Mouse (Mus musculus): ENCODE data around the gene Kcne3.

Kcne3 gene

GRCm38 (mm10) chr7:100182388-100182787 lies 6.1 kb downstream of the Kcne3 start:
- no peak for DNase-seq

- DNase-seq, result no peak
These were observed 11.3 kb downstream of the Kcne3 start for GRCm38 (mm10) chr7:100187601-100188000.

GRCm38 (mm10) chr7:100190167-100190566 lies 13.9 kb downstream of the Kcne3 start:
- no peak for DNase-seq

GRCm38 (mm10) chr7:100190778-100191177 lies 14.5 kb downstream of the Kcne3 start:
- no peak for DNase-seq

- DNase-seq, result no peak
These were observed 24.9 kb downstream of the Kcne3 start for GRCm38 (mm10) chr7:100201191-100201590.

- no peak for DNase-seq
These were observed 27.3 kb downstream of the Kcne3 start for GRCm38 (mm10) chr7:100203616-100204015.

- no peak for DNase-seq
These were observed 28.6 kb downstream of the Kcne3 start for GRCm38 (mm10) chr7:100204871-100205270.

GRCm38 (mm10) chr7:100206144-100206543 lies 29.8 kb downstream of the Kcne3 start:
- no peak for DNase-seq

GRCm38 (mm10) chr7:100207886-100208285 lies 31.6 kb downstream of the Kcne3 start:
- DNase-seq, result no peak

- no peak for DNase-seq
These were observed 38.0 kb downstream of the Kcne3 start for GRCm38 (mm10) chr7:100214310-100214709.

GRCm38 (mm10) chr7:100215116-100215732 lies 38.9 kb downstream of the Kcne3 start:
- DNase-seq, result no peak

GRCm38 (mm10) chr7:100215976-100216375 lies 39.7 kb downstream of the Kcne3 start:
- DNase-seq, result no peak

GRCm38 (mm10) chr7:100216601-100217565 lies 40.6 kb downstream of the Kcne3 start:
- DNase-seq, result no peak

GRCm38 (mm10) chr7:100227158-100227875 lies 51.0 kb downstream of the Kcne3 start, which contains the start of gene Pgm2l1:
Gene Pgm2l1 (plus strand): TSS chr7:100227394.
- peak; percentile 97 for DNase-seq

- no peak for DNase-seq
These were observed 51.7 kb downstream of the Kcne3 start for GRCm38 (mm10) chr7:100227896-100228525.

GRCm38 (mm10) chr7:100228957-100229356 lies 52.7 kb downstream of the Kcne3 start:
- no peak for DNase-seq

- no peak for DNase-seq
These were observed 54.3 kb downstream of the Kcne3 start for GRCm38 (mm10) chr7:100230646-100231045.

GRCm38 (mm10) chr7:100231661-100232060 lies 55.4 kb downstream of the Kcne3 start:
- no peak for DNase-seq

GRCm38 (mm10) chr7:100233681-100234080 lies 57.4 kb downstream of the Kcne3 start:
- DNase-seq, result no peak
